Mouse (Mus musculus): ENCODE measurements around the gene Dpyd. TPM values are rescaled to one million over a fixed set of nuclear protein-coding genes. Genes with fewer than 3 reads are reported as not detected.

The Dpyd gene
- polyA plus RNA-seq, 1 experiment: not detected

DNA sequence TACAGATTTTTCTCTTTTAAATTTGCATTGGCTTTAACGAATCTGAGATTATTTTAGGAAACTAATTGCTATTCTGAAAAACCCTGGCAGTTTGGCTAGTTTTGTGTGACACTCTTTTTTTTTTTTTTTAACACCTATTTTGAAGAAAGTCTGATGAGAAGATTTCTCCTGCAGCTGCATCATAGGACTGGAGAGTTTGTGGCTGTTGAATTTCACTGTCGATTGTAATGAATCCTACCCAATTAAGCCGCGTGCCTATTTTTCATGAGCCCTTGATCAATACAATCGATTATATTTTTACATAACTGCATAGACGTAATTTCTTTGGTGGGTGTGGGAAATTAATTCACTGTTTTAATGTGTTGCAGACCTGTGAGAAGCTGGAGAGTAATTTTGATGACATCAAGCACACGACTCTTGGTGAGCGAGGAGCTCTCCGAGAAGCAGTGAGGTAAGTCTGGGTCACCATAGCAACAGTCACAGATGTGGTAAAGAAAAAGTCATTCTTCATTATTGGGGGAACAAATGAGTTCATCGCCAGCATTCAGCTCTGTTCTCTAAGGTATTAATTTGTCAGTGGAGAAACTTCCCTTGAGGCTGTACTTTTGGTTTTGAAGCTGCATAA, 112.3 kb downstream of the Dpyd start:
- H3K4me3 ChIP-seq (replicated peaks): no peak overlapping the region
- H3K4me1 ChIP-seq: no peaks in the 10 kb centered on the region
- H3K9me3 ChIP-seq: no peaks in the 10 kb centered on the region
- no peaks in the 10 kb centered on the region for H3K27me3 ChIP-seq (replicated peaks)
- H3K36me3 ChIP-seq (replicated peaks; ENCODE audit: low read length): no peaks in the 10 kb centered on the region
- no peak for TF ChIP-seq GATA1 (IDR thresholded peaks at IDR 0.05; ENCODE audit: borderline replicate concordance, low read length)
- no peak for TF ChIP-seq FLI1 (IDR thresholded peaks at IDR 0.05; ENCODE audit: low read length)

DNA sequence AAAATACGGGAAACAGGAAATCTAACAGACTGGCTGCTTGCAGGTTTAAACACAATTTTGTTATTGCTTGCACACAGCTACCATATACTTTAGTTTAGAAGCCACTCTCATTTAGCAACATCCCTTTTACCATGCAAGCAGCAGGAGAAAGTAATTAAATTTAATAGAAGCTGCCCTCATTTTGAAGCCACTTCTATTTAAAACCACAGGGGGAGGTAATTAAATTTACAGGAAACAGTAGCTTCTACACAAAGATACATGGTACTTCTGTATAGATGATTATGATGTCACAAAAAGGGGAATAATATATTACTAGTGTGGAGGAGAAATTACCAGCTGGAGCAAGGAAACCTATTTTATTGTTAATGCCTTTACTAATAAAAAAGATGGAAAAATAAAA, 113.5 kb downstream of the Dpyd start:
- no peaks in the 10 kb centered on the region for H3K9me3 ChIP-seq
- no peaks in the 10 kb centered on the region for H3K36me3 ChIP-seq (replicated peaks; ENCODE audit: low read length)
- no peak overlapping the region for H3K4me3 ChIP-seq (replicated peaks)
- H3K27me3 ChIP-seq (replicated peaks): no peaks in the 10 kb centered on the region
- TF ChIP-seq FLI1 (IDR thresholded peaks at IDR 0.05; ENCODE audit: low read length) (no peak), GATA1 (IDR thresholded peaks at IDR 0.05; ENCODE audit: borderline replicate concordance, low read length) (no peak)
- no peaks in the 10 kb centered on the region for H3K4me1 ChIP-seq

DNA sequence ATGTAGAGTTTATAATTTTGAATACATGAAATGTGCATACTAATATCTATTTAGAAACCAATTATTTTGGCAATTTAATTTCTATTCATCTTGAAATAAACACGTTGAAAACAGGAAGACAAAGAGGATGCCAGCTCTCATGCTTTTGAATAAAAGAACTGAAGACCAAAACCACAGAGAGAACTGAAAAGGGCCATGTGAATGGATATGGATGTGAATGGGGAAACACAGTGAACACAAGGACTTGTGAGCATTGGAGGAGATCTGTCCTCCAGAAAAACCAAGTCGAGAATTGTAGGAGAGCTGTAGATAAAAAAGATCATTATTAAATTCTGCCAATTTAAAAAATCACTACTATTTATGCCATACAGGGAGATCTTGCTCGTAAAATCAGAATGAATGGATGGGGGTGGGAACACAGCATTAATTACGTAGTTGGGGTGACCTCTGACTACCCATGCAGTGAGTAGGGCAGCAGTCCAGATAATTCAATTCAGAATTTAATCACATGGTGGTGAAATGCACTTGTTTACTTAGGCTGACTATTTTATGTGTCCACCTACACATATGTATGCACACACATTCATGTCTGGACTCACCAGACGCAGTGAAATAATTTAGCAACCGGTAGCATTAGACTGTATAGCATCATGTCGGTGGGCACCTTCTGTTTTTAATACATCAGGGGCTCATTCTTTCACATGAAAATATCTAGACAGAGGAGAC, 114.3 kb downstream of the Dpyd start:
- Histone ChIP-seq H3K4me3 (replicated peaks) (no peak overlapping the region), H3K4me1 (no peaks in the 10 kb centered on the region), H3K9me3 (no peaks in the 10 kb centered on the region), H3K36me3 (replicated peaks; ENCODE audit: low read length) (no peaks in the 10 kb centered on the region), H3K27me3 (replicated peaks) (no peaks in the 10 kb centered on the region)
- TF ChIP-seq FLI1 (IDR thresholded peaks at IDR 0.05; ENCODE audit: low read length): no peak
- TF ChIP-seq GATA1 (IDR thresholded peaks at IDR 0.05; ENCODE audit: borderline replicate concordance, low read length): no peak

DNA sequence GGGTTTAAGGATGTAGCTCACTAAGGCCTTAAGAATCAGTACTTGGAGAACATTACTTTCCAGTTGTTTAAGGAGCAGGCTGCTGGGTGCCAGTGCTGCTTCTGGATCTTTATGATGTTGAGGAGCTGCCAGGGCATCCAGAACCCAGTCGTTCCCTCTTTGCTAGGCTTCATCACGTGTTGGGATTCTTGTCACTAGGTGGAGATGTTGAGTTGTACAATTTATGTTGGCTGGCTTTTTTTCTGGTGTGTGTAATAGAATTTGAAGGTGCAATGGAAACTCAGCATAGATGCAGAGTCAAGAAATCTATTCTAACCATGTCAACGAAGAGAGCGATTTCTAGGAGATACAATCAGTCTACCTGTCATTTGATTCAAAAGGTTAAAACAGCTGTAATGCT, 118.9 kb downstream of the Dpyd start:
- Histone ChIP-seq H3K4me3 (replicated peaks) (no peak overlapping the region), H3K36me3 (replicated peaks; ENCODE audit: low read length) (no peaks in the 10 kb centered on the region), H3K27me3 (replicated peaks) (no peaks in the 10 kb centered on the region), H3K9me3 (no peaks in the 10 kb centered on the region), H3K4me1 (no peaks in the 10 kb centered on the region)
- no peak for TF ChIP-seq GATA1 (IDR thresholded peaks at IDR 0.05; ENCODE audit: borderline replicate concordance, low read length)

DNA sequence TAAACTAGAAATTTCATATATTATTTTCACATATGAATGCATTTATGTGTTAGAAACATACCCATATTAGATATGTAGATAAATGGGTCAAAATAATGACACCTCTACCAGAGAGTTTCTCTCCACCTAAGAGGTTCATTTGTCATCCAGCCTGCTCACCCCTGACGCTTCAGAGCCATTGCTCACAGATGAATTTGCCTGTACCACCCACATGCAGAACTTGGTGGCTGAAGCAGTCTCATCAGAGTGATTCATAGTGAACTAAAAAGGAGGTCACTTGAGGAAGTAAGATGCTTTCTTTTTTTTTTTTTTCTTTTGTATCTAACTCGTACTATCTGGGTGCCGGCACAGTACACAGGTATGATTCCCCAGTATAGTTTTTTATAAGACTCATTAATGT, 188.3 kb downstream of the Dpyd start:
- Histone ChIP-seq H3K9me3 (0 out of 2 replicates have a peak, but pooled peaks cover under 1% of the 10 kb centered on the region), H3K27me3 (replicated peaks) (no peaks in the 10 kb centered on the region), H3K4me1 (no peaks in the 10 kb centered on the region), H3K36me3 (replicated peaks; ENCODE audit: low read length) (no peaks in the 10 kb centered on the region), H3K4me3 (replicated peaks) (no peak overlapping the region)
- TF ChIP-seq GATA1 (IDR thresholded peaks at IDR 0.05; ENCODE audit: borderline replicate concordance, low read length) (no peak), FLI1 (IDR thresholded peaks at IDR 0.05; ENCODE audit: low read length) (no peak)

DNA sequence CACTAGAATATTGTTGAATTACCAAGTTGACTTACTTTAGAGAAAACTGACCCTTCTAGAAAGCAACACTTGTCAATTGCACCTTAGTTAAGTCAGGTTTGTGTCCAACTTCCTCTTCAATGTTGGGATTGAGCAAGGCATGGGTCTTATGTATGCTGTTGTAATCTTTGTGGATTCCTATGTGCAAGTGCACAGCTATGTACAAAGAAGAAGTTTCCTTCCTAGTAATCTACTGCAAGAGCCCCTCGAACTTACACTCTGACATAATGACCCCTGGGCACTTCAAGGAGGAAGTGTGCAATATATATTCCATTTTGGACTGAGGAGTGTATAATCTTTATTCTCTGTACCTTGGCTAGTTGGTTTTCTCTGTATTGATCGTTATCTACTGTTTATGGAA, 191.7 kb downstream of the Dpyd start:
- no peaks in the 10 kb centered on the region for H3K36me3 ChIP-seq (replicated peaks; ENCODE audit: low read length)
- no peaks in the 10 kb centered on the region for H3K27me3 ChIP-seq (replicated peaks)
- no peaks in the 10 kb centered on the region for H3K4me1 ChIP-seq
- H3K4me3 ChIP-seq (replicated peaks): no peak overlapping the region
- TF ChIP-seq GATA1 (IDR thresholded peaks at IDR 0.05; ENCODE audit: borderline replicate concordance, low read length) (no peak), FLI1 (IDR thresholded peaks at IDR 0.05; ENCODE audit: low read length) (no peak)
- H3K9me3 ChIP-seq: no peaks in the 10 kb centered on the region

- no peaks in the 10 kb centered on the region for H3K36me3 ChIP-seq (replicated peaks; ENCODE audit: low read length)
- H3K27me3 ChIP-seq (replicated peaks): no peaks in the 10 kb centered on the region
- no peak overlapping the region for H3K4me3 ChIP-seq (replicated peaks)
- H3K4me1 ChIP-seq: no peaks in the 10 kb centered on the region
- TF ChIP-seq GATA1 (IDR thresholded peaks at IDR 0.05; ENCODE audit: borderline replicate concordance, low read length): no peak
- TF ChIP-seq FLI1 (IDR thresholded peaks at IDR 0.05; ENCODE audit: low read length): no peak
- no peaks in the 10 kb centered on the region for H3K9me3 ChIP-seq
These were observed 194.2 kb downstream of the Dpyd start for GRCm38 (mm10) chr3:118756099-118756498.

DNA sequence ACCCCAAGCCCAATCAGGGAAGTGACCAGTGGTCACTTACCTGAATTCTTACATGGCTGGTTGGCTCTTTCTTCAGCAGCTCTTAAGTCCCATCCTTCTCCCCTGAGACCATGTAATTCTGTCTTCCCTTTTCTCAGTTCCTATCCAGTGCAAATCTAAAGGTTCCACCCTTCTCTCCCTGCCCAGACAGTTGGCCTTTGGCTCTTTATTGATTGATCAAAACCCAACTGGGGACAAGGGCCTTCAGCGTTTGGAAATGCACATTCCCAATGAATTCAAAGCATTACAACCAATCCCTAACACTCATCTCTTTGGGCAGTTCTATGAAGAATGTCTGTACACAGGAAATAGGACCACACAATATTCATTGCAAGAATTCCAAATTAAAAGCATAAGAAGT, 251.0 kb downstream of the Dpyd start:
- Histone ChIP-seq H3K36me3 (replicated peaks; ENCODE audit: low read length) (no peaks in the 10 kb centered on the region), H3K4me1 (no peaks in the 10 kb centered on the region), H3K4me3 (replicated peaks) (no peak overlapping the region), H3K9me3 (0 out of 2 replicates have a peak, but pooled peaks cover 7% of the 10 kb centered on the region), H3K27me3 (replicated peaks) (no peaks in the 10 kb centered on the region)
- no peak for TF ChIP-seq GATA1 (IDR thresholded peaks at IDR 0.05; ENCODE audit: borderline replicate concordance, low read length)
- TF ChIP-seq FLI1 (IDR thresholded peaks at IDR 0.05; ENCODE audit: low read length): no peak

DNA sequence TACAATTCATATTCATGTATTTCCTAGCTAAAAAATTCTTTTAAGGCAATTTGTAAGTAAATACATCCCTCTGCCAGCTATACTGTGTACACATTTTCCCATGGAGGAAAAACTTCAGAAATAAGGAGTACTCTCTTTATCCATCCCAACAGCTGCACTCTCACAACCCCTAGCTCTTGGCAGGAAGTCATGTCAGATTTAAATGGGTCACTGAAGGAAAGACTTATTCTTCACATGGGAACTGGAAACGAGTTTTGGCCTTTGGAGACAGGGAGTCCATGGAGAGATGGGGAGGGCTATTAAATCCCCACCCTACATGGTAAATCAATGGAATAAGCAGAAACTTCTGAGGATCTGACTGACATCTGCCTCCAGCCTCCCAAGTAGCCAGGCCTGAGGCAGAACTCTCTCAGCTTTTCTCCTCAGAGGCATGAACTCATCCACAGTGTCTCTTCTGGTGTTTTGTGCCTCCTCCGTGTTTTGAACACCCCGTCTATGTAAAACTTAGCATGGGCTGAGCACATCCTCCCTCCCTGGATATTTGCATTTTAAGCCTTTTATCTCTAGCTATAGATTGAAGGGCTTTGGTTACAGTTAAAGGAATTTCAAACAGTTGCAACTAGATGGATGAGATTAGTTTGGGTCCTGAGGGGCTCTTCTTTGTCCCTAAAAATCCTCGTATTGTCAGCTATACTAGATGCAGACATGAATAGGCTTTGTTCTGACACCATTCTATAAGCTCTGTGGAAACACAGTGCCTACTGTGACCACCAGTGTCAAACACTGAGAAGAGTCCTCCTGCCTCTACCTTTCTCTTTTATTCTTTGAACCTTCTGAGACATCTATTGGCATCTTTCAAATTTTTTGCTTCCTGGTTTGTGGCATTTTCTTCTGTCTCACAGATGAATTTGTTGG, 288.9 kb downstream of the Dpyd start:
- no peak for TF ChIP-seq FLI1 (IDR thresholded peaks at IDR 0.05; ENCODE audit: low read length)
- TF ChIP-seq GATA1 (IDR thresholded peaks at IDR 0.05; ENCODE audit: borderline replicate concordance, low read length): no peak
- Histone ChIP-seq H3K36me3 (replicated peaks; ENCODE audit: low read length) (no peaks in the 10 kb centered on the region), H3K4me3 (replicated peaks) (no peak overlapping the region), H3K9me3 (no peaks in the 10 kb centered on the region), H3K27me3 (replicated peaks) (no peaks in the 10 kb centered on the region), H3K4me1 (no peaks in the 10 kb centered on the region)

- TF ChIP-seq GATA1 (IDR thresholded peaks at IDR 0.05; ENCODE audit: borderline replicate concordance, low read length) (no peak), FLI1 (IDR thresholded peaks at IDR 0.05; ENCODE audit: low read length) (no peak)
- Histone ChIP-seq H3K36me3 (replicated peaks; ENCODE audit: low read length) (no peaks in the 10 kb centered on the region), H3K4me3 (replicated peaks) (no peak overlapping the region), H3K9me3 (no peaks in the 10 kb centered on the region), H3K4me1 (no peaks in the 10 kb centered on the region), H3K27me3 (replicated peaks) (no peaks in the 10 kb centered on the region)
These were observed 290.8 kb downstream of the Dpyd start for GRCm38 (mm10) chr3:118852711-118853110.

Data from megakaryocyte, embryonic 14.5 days (primary cell).